Mouse (Mus musculus): ENCODE measurements at regions not wholly inside any gene's neighbourhood (a gene's known extent, or its start where the extent isn't known, plus 50 kb on each side); places are given as distances from the start of the nearest gene placed in this dataset.

- no peak for DNase-seq
Observed at GRCm38 (mm10) chr13:52445513-52445912, 85.6 kb downstream of the Diras2 start.

- DNase-seq: no peak
Observed at GRCm38 (mm10) chr13:52448902-52449301, 82.2 kb downstream of the Diras2 start.

DNA sequence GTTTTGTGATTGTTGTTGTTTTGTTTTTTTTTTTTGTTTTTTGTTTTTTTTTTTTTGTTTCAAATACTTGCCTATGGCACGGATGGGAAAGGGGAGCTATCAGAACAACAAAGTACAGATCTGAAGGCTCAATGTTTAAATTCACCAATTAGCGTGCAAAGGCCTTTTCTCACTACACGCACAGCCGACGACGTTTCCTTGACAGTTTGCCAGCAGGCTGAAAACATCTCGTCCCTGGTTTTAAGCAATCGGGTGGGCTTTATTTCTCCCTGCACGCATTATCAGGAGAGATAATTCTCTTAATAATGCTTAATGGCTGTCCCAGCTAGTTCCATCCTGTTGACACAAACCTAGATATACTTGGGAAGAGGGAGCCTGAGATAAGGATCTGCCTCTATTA lies 79.6 kb downstream of the Diras2 start:
- no peak for DNase-seq

GRCm38 (mm10) chr13:52452291-52452690 lies 78.8 kb downstream of the Diras2 start:
- no peak for DNase-seq

Data from thymus, postnatal 36 days (tissue).